Mouse (Mus musculus) stomach, embryonic 14.5 days (tissue): ENCODE measurements at regions not wholly inside any gene's neighbourhood (a gene's known extent, or its start where the extent isn't known, plus 50 kb on each side); places are given as distances from the start of the nearest gene placed in this dataset.

Source experiments
- ATAC-seq: fragments of 200-750 bp; cut with Nextera tagmentation; 2 replicates; pipeline ENCODE4 v1.8.0; 2017; ENCODE audit warnings: low read depth, moderate TSS enrichment; ENCODE audit not compliant: insufficient number of reproducible peaks, insufficient read depth, low FRiP score
- H3K27ac ChIP-seq: fragments of 300-500 bp; sonication (generic); 2 replicates; pipeline ENCODE4 v1.5.1; 2014; ENCODE audit warnings: mild to moderate bottlenecking, low read length, moderate library complexity, mixed read lengths
- H3K27me3 ChIP-seq: fragments of 300-500 bp; sonication (generic); 2 replicates; pipeline ENCODE4 v1.6.1; 2014; ENCODE audit warnings: low read length, control low read depth, mixed read lengths; ENCODE audit not compliant: control insufficient read depth, insufficient read depth
- H3K36me3 ChIP-seq: fragments of 300-500 bp; sonication (generic); 2 replicates; pipeline ENCODE4 v1.6.1; 2014; ENCODE audit warnings: mild to moderate bottlenecking, control low read depth, low read length, moderate library complexity, mixed read lengths; ENCODE audit not compliant: control insufficient read depth, insufficient read depth
- H3K4me1 ChIP-seq: fragments of 300-500 bp; sonication (generic); 2 replicates; pipeline ENCODE4 v1.6.1; 2014; ENCODE audit warnings: low read length, control low read depth, mixed read lengths; ENCODE audit not compliant: control insufficient read depth, insufficient read depth
- H3K4me2 ChIP-seq: fragments of 300-500 bp; sonication (generic); replicated peaks from 2 replicates; pipeline ENCODE4 v1.6.1; 2014; ENCODE audit warnings: low read depth, low read length, control low read depth
- H3K4me3 ChIP-seq: fragments of 300-500 bp; sonication (generic); 2 replicates; pipeline ENCODE4 v1.5.1; 2014; ENCODE audit warnings: low read depth, low read length, control low read depth
- H3K9ac ChIP-seq: fragments of 300-500 bp; sonication (generic); replicated peaks from 2 replicates; pipeline ENCODE4 v1.6.1; 2014; ENCODE audit warnings: low read depth, mild to moderate bottlenecking, control low read depth, low read length, moderate library complexity, mixed read lengths
- H3K9me3 ChIP-seq: fragments of 300-500 bp; sonication (generic); 2 replicates; pipeline ENCODE4 v1.6.1; 2016; ENCODE audit warnings: low read depth, low read length, control low read depth; ENCODE audit not compliant: control insufficient read depth
- WGBS: fragments of 180-500 bp; shearing (Covaris S2); extraction: QIAGEN DNeasy Blood & Tissue Kit; methylation state at CpG from one replicate; pipeline ENCODE4 v1.1.7; 2014; 5-methylcytosine and 5-hydroxymethylcytosine counted together

DNA sequence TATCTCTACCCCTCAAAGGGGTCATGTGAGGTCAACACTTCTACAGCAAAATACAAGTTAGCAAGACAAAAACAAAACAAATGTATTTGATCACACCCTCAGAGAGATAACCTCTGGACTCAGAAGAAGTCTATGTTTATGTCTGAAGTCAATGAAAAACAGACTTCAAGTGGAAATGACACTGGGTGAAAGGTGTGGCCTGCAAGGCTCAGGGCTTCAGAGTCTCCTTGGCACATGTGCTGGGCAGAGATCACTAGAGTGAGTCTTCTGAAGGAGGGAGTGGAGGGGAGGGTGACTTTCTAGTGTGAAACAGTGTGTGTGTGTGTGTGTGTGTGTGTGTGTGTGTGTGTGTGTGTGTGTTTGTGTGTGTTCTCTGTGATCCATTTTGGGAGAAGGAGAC lies 68.2 kb downstream of the Il12a start:
- Histone ChIP-seq H3K36me3 (no peaks in the 10 kb centered on the region), H3K4me2 (no peak overlapping the region), H3K27me3 (no peaks in the 10 kb centered on the region), H3K9me3 (no peaks in the 10 kb centered on the region), H3K4me3 (no peak overlapping the region), H3K9ac (no peak overlapping the region), H3K4me1 (peaks cover 9% of the 10 kb centered on the region; the same call in 1 of the 2 replicates), H3K27ac (no peak overlapping the region)
- no peak for ATAC-seq

DNA sequence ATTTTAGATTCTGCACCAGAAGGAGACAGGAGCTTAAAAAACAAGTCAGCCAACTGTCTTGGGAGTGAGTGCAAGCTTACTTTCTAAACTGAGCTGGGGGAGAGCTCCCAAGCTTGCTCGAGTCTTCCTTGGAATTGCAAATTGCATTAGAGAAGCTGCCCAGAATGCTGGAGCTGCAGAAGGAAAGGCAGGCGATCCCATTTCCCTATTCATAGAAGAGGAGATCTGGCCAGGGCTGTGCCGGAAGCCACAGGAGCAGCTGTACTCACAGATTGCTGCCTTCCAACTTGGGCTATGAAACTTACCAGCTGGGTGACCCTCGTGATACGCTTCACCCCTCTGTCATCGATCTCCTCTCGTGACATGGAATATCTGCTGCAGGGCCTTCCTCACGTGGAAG lies 68.9 kb downstream of the Il12a start:
- peak; percentile 47; the same call in 1 of the 2 replicates for ATAC-seq
- H3K36me3 ChIP-seq: no peaks in the 10 kb centered on the region
- 32% methylated on average over 8 of the region's 8 CpGs for WGBS
- peak overlapping the region; percentile 34; the same call in 1 of the 2 replicates for H3K27ac ChIP-seq
- H3K9me3 ChIP-seq: no peaks in the 10 kb centered on the region
- H3K4me3 ChIP-seq: no peak overlapping the region
- no peak overlapping the region for H3K4me2 ChIP-seq
- no peak overlapping the region for H3K9ac ChIP-seq
- no peaks in the 10 kb centered on the region for H3K27me3 ChIP-seq
- peaks cover 10% of the 10 kb centered on the region; the same call in 1 of the 2 replicates for H3K4me1 ChIP-seq

DNA sequence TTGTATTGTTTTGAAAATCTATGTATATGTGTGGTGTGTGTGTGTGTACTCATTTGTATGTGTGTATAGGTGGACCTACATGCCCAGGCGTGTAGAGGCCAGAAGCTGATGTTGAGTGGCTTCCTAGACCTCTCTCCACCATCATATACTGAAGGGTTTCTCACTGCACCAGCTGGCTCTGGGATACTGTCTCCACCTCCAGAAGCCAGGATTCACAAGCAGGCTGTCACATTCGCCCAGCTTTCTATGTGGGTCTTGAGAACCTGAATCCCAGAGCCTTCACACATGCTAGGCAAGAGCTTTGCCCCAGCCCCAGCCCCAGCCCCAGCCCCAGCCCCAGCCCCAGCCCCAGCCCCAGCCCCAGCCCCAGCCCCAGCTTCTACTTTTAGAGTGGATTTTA lies 70.4 kb downstream of the Il12a start:
- no peak overlapping the region for H3K4me2 ChIP-seq
- H3K9me3 ChIP-seq: no peaks in the 10 kb centered on the region
- WGBS: 60% methylated on average over 2 of the region's 2 CpGs
- no peak overlapping the region for H3K4me3 ChIP-seq
- no peak overlapping the region for H3K27ac ChIP-seq
- H3K27me3 ChIP-seq: no peaks in the 10 kb centered on the region
- peaks cover 15% of the 10 kb centered on the region; the same call in 1 of the 2 replicates for H3K4me1 ChIP-seq
- no peak for ATAC-seq
- no peaks in the 10 kb centered on the region for H3K36me3 ChIP-seq
- H3K9ac ChIP-seq: no peak overlapping the region

- H3K9ac ChIP-seq: no peak overlapping the region
- no peaks in the 10 kb centered on the region for H3K9me3 ChIP-seq
- H3K36me3 ChIP-seq: no peaks in the 10 kb centered on the region
- ATAC-seq: no peak
- H3K4me1 ChIP-seq: peaks cover 15% of the 10 kb centered on the region; the same call in 1 of the 2 replicates
- H3K27me3 ChIP-seq: no peaks in the 10 kb centered on the region
- 49% methylated on average over 7 of the region's 7 CpGs for WGBS
- 0 out of 2 replicates have a peak overlapping the region, but pooled peaks have one; percentile 16 for H3K4me2 ChIP-seq
- peak overlapping the region; percentile 36; the same call in 1 of the 2 replicates for H3K27ac ChIP-seq
- H3K4me3 ChIP-seq: no peak overlapping the region
Observed at GRCm38 (mm10) chr3:68761242-68761625, 70.8 kb downstream of the Il12a start.

DNA sequence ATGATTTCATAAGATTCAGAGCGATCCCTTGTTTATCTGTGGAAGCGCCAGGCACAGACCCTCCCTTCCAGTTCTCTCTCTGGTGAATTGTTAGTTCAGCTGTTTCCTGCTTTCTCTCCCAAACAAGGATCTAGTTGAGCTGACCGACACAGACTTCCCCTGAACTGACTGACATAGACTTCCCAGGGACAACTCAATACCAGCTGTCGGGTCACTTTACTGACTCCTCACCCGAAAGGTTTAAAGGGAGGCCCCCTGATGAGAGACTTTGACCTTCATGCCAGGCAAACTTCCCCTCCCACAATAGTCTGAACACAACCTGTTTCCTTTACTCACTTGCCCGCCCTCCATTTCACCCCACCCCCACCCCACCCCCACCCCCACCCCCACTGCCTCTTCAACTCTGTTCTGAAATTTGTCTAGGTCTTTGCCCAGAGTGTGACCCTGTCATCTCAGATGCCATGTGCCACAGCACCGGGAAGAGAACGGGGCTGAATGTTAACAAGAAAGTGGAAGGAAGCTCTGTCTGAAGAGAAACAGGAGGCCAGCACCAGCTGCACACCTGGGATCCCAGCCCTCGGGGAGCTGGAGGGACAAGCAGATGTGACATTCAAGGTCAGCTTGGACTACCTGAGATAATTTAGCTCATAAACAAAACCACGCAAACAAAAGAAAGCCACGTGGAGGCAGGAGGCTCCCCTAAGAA lies 71.3 kb downstream of the Il12a start:
- no peak overlapping the region for H3K4me3 ChIP-seq
- H3K36me3 ChIP-seq: no peaks in the 10 kb centered on the region
- no peaks in the 10 kb centered on the region for H3K27me3 ChIP-seq
- WGBS: 12% methylated on average over 11 of the region's 11 CpGs
- H3K9me3 ChIP-seq: no peaks in the 10 kb centered on the region
- peak overlapping the region; percentile 16; the same call in 1 of the 2 replicates for H3K4me2 ChIP-seq
- peak overlapping the region; percentile 36; the same call in 1 of the 2 replicates for H3K27ac ChIP-seq
- H3K4me1 ChIP-seq: peaks cover 15% of the 10 kb centered on the region; the same call in 1 of the 2 replicates
- ATAC-seq: no peak
- H3K9ac ChIP-seq: no peak overlapping the region

GRCm38 (mm10) chr3:68762988-68763387 lies 72.5 kb downstream of the Il12a start:
- Histone ChIP-seq H3K36me3 (no peaks in the 10 kb centered on the region), H3K27ac (no peak overlapping the region)
- 87% methylated on average over 8 of the region's 8 CpGs for WGBS

GRCm38 (mm10) chr3:68764336-68764735 lies 73.9 kb downstream of the Il12a start:
- Histone ChIP-seq H3K9ac (no peak overlapping the region), H3K27me3 (no peaks in the 10 kb centered on the region), H3K4me1 (peaks cover 15% of the 10 kb centered on the region; the same call in 1 of the 2 replicates), H3K4me2 (no peak overlapping the region), H3K27ac (no peak overlapping the region), H3K36me3 (no peaks in the 10 kb centered on the region), H3K9me3 (no peaks in the 10 kb centered on the region), H3K4me3 (no peak overlapping the region)
- 85% methylated on average over 3 of the region's 4 CpGs for WGBS
- ATAC-seq: no peak

More at GRCm38 (mm10) chr3:68762988-68763387, 72.5 kb downstream of the Il12a start:
- no peak overlapping the region for H3K4me2 ChIP-seq
- peaks cover 15% of the 10 kb centered on the region; the same call in 1 of the 2 replicates for H3K4me1 ChIP-seq
- H3K4me3 ChIP-seq: no peak overlapping the region
- no peaks in the 10 kb centered on the region for H3K27me3 ChIP-seq
- no peak for ATAC-seq
- no peaks in the 10 kb centered on the region for H3K9me3 ChIP-seq
- no peak overlapping the region for H3K9ac ChIP-seq

- Histone ChIP-seq H3K4me2 (no peak overlapping the region), H3K9me3 (no peaks in the 10 kb centered on the region), H3K27ac (no peak overlapping the region), H3K9ac (no peak overlapping the region), H3K36me3 (no peaks in the 10 kb centered on the region), H3K27me3 (no peaks in the 10 kb centered on the region), H3K4me3 (no peak overlapping the region), H3K4me1 (peaks cover 12% of the 10 kb centered on the region; the same call in 1 of the 2 replicates)
- WGBS: 53% methylated on average over 7 of the region's 7 CpGs
- ATAC-seq: 0 out of 2 replicates have a peak, but pooled peaks have one; percentile 38
Observed at GRCm38 (mm10) chr3:68764917-68765598, 74.6 kb downstream of the Il12a start.
